Mouse (Mus musculus): ENCODE measurements around the gene Pank4.

DNA sequence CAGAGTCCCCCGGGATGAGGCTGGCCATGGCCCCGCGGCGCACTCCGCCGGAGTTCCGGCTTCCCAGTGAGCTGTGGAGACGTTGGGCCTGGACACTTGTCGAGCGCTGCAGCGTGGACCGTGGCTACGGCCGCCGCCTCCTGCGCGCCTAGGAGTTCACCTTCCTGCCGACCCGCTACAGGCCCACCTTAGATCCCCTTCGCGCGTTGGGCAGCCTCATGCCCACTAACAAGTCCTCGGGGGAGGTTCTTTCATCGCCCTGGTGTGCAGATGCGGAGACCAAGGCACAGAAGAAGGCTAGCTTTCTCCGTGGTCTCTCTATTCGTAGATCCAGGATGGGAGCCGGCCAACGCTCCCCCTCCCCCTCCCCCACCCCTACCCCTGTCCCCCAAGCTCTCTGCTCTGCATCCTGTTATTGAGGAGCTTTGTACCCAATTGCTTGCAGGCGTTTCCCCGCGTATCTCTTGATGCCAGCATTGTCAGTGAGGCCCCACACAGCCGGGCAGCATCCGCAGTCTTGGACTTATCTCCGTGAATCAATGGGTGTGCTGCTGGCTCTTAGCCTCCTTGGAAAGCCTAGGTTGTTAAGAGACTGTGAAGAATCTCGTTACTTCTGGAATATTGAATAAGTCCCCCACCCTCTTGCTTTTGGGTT, 785 bp downstream of the Pank4 start:
- TF ChIP-seq ZC3H11A (IDR thresholded peaks at IDR 0.05; ENCODE audit: borderline replicate concordance, low read depth, low read length) (no peak), CHD2 (IDR thresholded peaks at IDR 0.05; ENCODE audit: low read depth, low read length) (no peak), HCFC1 (IDR thresholded peaks at IDR 0.05; ENCODE audit: borderline replicate concordance, insufficient read depth, low read length) (no peak), ZNF384 (IDR thresholded peaks at IDR 0.05; ENCODE audit: low read depth, low read length) (no peak), MAFK (IDR thresholded peaks at IDR 0.05; ENCODE audit: insufficient read depth, low read depth, low read length) (no peak)
